Mouse (Mus musculus) cerebellum, postnatal 10 days (tissue): ENCODE measurements at regions not wholly inside any gene's neighbourhood (a gene's known extent, or its start where the extent isn't known, plus 50 kb on each side); places are given as distances from the start of the nearest gene placed in this dataset.
"Not testable (repeated sequence)": the region's sequence is repeated elsewhere in the genome, so short reads cannot be mapped to it uniquely, and the experiment has no call there.

Experiments
- DNase-seq, 2 experiments: peaks; one replicate each; pipeline ENCODE4 v3.0.0; 2021; ENCODE audit warnings: mixed read lengths in 2 of 2

- no peak for DNase-seq
Measured at GRCm38 (mm10) chr9:32947221-32947620, 311.2 kb downstream of the Ets1 start.

- DNase-seq = no peak
Measured at GRCm38 (mm10) chr9:32949036-32949435, 313.0 kb downstream of the Ets1 start.

GRCm38 (mm10) chr9:32958716-32959115, 322.7 kb downstream of the Ets1 start:
- peak; percentile 46 to 50 for DNase-seq

- not testable (repeated sequence) for DNase-seq
Measured at GRCm38 (mm10) chr9:32959468-32959867, 323.4 kb downstream of the Ets1 start.

- DNase-seq = no peak
Measured at GRCm38 (mm10) chr9:32962679-32963205, 326.7 kb downstream of the Ets1 start.

- no peak for DNase-seq
Measured at GRCm38 (mm10) chr9:32968446-32968845, 332.4 kb downstream of the Ets1 start.

GRCm38 (mm10) chr9:32971421-32971820, 335.4 kb downstream of the Ets1 start:
- DNase-seq = no peak

- no peak for DNase-seq
Measured at GRCm38 (mm10) chr9:32971926-32972325, 335.9 kb downstream of the Ets1 start.

GRCm38 (mm10) chr9:32972431-32973052, 336.5 kb downstream of the Ets1 start:
- no peak for DNase-seq

GRCm38 (mm10) chr9:32977732-32978131, 341.7 kb downstream of the Ets1 start:
- DNase-seq = no peak

- DNase-seq = no peak
Measured at GRCm38 (mm10) chr9:32980846-32981245, 344.8 kb downstream of the Ets1 start.

- no peak for DNase-seq
Measured at GRCm38 (mm10) chr9:32983182-32983581, 347.2 kb downstream of the Ets1 start.

GRCm38 (mm10) chr9:32986836-32987673, 351.0 kb downstream of the Ets1 start:
- DNase-seq = no peak

GRCm38 (mm10) chr9:32989006-32989405, 353.0 kb downstream of the Ets1 start:
- peak; percentile 50 to 54 for DNase-seq

GRCm38 (mm10) chr9:32998323-32998722, 362.3 kb downstream of the Ets1 start:
- no peak for DNase-seq

GRCm38 (mm10) chr9:33000691-33001164, 364.7 kb downstream of the Ets1 start:
- peak; percentile 33 to 50 for DNase-seq

- DNase-seq = no peak
Measured at GRCm38 (mm10) chr9:33001165-33001949, 365.3 kb downstream of the Ets1 start.

GRCm38 (mm10) chr9:33003880-33004279, 367.9 kb downstream of the Ets1 start:
- DNase-seq = no peak

GRCm38 (mm10) chr9:33004536-33004935, 368.5 kb downstream of the Ets1 start:
- DNase-seq = no peak

GRCm38 (mm10) chr9:33007456-33008063, 371.5 kb downstream of the Ets1 start:
- DNase-seq = no peak

- DNase-seq = no peak
Measured at GRCm38 (mm10) chr9:33011241-33011640, 375.2 kb downstream of the Ets1 start.

- no peak for DNase-seq
Measured at GRCm38 (mm10) chr9:33035401-33035800, 399.4 kb downstream of the Ets1 start.
